Mouse (Mus musculus) Patski (cell line): ENCODE data around the gene Arsg. TPM values are rescaled to one million over a fixed set of nuclear protein-coding genes. Genes with fewer than 3 reads are reported as not detected.

ENCODE experiments used
- ATAC-seq: fragments of 100-300 bp; one replicate; pipeline ENCODE4 v1.8.0; 2021
- CTCF ChIA-PET: fragments of 350-600 bp; sonication (Branson Sonifier 250); formaldehyde crosslinking; loops from one replicate; lab custom pipeline; 2022; ENCODE audit warnings: inconsistent platforms; lab: Charles Lee
- POLR2A ChIA-PET: fragments of 350-600 bp; sonication (Branson Sonifier 250); formaldehyde crosslinking; loops from one replicate; lab custom pipeline; 2022; ENCODE audit warnings: antibody characterized with exemption, inconsistent platforms; lab: Charles Lee
- DNase-seq: peaks from one replicate; pipeline ENCODE4 v3.0.0-alpha.2; 2011; ENCODE audit warnings: low read depth, low spot score
- H3K27me3 ChIP-seq: fragments of 371-371 bp; one replicate; pipeline ENCODE4 v1.5.1; 2021
- CTCF ChIP-seq: fragments of 100-300 bp; IDR thresholded peaks from one replicate; pipeline ENCODE4 v1.5.1; 2021
- in situ Hi-C: fragments of 300-500 bp; cut with MboI; formaldehyde crosslinking; loops from 3 replicates; pipeline ENCODE4 v1.11.1; 2018; ENCODE audit warnings: low pct_unique_long_range_greater_than_20kb, mixed read lengths
- polyA plus RNA-seq: library from polyadenylated mRNA; unstranded; gene quantifications from one replicate; pipeline ENCODE4 v1.2.3, GENCODE M21; 2021

The Arsg gene
- polyA plus RNA-seq, 1 experiment from 2014 or later = 1.1 TPM

DNA sequence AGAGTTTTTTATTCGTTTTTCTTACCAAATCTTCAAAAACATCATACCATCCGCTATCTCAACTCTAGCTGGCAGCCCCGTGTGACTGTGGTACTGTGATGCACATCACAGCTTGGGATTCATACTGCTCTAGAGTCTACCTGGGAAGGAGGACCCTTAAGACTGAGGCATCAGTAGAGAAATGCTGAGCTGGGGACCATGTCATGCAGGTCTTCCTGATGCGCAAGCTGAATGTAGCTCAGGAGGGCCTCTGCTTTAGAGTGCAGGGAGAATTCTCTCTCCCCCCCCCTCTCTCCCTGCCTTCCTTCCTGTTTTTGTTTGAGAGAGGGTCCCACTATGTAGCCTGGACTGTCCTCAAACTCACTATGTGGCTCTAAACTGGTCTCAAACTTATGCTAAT, 32.5 kb upstream of the Arsg start:
- in situ Hi-C loops = loop anchor here (25.0 kb wide), 1 partner anchor 978 kb away; no protein-coding TSS in a partner anchor
- no peak for ATAC-seq
- CTCF ChIA-PET = interaction anchor here (1.3 to 1.6 kb wide), 5 partner anchors 124 to 197 kb away, joined by 3 to 7 read pairs (median 3); no protein-coding TSS in a partner anchor
- no peak for TF ChIP-seq CTCF
- no peaks in the 10 kb centered on the region for H3K27me3 ChIP-seq
- DNase-seq = no peak
- POLR2A ChIA-PET = no interaction called here

DNA sequence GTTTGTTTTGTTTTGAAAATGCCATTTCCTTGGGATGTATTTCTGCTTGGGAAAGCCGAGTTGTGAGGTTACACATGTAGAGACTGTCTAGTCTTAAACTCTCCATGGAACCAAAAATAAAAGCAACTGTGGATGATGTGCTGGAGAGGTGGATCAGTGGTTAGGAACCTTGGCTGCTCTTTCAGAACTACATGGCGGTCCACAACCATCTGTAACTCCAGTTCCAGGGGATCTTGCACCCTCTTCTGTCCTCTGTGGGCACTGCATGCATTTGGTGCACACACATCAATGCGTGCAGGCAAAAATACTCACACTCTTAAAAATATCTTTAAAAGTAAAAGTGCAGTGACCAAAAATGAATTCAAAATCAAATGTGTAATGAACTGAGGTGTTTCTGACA, 32.1 kb upstream of the Arsg start:
- ATAC-seq (no peak), DNase-seq (no peak)
- H3K27me3 ChIP-seq = no peaks in the 10 kb centered on the region
- POLR2A ChIA-PET = no interaction called here
- in situ Hi-C loops = loop anchor here (25.0 kb wide), 1 partner anchor 979 kb away; no protein-coding TSS in a partner anchor
- CTCF ChIA-PET = interaction anchor here (1.3 to 1.6 kb wide), 4 partner anchors 124 to 182 kb away, joined by 3 to 7 read pairs (median 3); no protein-coding TSS in a partner anchor
- peak; percentile 92 for TF ChIP-seq CTCF

DNA sequence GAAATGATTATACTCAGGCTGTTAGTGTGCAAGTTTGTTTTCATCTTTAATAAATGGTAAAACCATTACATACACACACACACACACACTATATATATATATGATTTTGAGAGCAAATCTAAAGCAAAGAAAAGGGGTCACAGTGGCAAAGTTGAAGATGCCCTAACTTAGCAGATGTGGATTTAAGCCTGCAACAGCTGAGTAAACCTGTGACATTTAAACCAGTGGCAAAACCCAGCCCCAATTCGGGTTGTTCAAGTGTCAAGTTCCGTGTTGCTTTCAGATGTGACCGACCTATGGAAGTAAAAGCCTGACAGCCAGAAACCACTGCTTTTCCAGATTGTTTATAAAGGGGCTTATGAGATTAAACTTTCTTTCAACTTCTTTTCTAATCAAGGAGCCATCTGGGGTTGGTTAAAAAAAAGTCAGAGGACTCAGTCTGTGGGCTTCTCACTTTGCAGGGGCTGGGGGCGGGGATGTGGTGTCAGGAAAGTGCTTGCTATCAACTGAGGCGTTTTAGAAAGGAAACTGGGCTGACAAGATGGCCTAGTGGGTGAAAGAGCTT, 30.9 kb upstream of the Arsg start:
- DNase-seq (no peak), ATAC-seq (no peak)
- ChIA-PET CTCF (interaction anchor here (0.8 to 1.5 kb wide), 3 partner anchors 143 to 181 kb away, joined by 3 read pairs; partner anchors contain the start of gene Rgs9), POLR2A (no interaction called here)
- in situ Hi-C loops = loop anchor here (25.0 kb wide), 1 partner anchor 980 kb away; no protein-coding TSS in a partner anchor
- TF ChIP-seq CTCF = no peak
- no peaks in the 10 kb centered on the region for H3K27me3 ChIP-seq

DNA sequence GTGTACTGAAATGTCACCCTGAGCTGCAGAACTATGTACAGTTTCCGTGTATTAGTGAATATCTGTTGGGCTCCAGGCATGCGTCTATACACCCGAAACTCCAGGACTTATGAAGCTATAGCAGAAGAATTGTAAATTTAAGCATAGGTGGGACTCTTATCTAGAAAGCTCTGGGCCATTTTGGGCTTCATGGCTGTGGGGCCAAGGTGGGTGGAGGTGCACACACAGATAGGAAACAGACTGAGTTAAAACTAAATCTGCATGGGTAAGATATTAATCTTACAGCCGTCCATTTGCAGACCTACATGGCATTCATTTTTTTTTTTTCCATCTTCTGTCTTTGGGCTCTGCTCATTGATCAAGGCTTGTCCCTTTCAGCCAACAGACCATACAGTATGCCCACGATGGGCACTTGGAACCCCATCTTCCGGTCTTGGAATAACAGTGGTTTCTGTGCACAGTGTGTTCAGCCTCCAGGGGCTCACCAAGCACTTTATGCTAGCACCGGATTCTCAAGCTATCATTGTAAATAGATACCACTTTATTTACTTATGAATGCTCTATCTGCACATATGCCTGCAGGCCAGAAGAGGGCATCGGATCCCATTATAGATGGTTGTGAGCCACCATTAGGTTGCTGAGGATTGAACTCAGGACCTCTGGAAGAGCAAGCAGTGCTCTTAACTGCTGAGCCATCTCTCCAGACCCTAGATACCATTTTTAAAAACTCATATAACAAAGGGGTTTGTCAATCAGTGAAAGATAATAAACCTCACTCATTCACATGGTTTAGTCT, 29.5 kb upstream of the Arsg start:
- in situ Hi-C loops = loop anchor here (25.0 kb wide), 1 partner anchor 981 kb away; no protein-coding TSS in a partner anchor
- CTCF ChIA-PET = interaction anchor here (1.0 to 1.5 kb wide), 3 partner anchors 142 to 177 kb away, joined by 3 to 6 read pairs (median 4); partner anchors contain the start of gene Rgs9
- H3K27me3 ChIP-seq = peaks cover 3% of the 10 kb centered on the region
- ATAC-seq (no peak), DNase-seq (no peak)
- TF ChIP-seq CTCF = peak; percentile 29
- POLR2A ChIA-PET = no interaction called here

DNA sequence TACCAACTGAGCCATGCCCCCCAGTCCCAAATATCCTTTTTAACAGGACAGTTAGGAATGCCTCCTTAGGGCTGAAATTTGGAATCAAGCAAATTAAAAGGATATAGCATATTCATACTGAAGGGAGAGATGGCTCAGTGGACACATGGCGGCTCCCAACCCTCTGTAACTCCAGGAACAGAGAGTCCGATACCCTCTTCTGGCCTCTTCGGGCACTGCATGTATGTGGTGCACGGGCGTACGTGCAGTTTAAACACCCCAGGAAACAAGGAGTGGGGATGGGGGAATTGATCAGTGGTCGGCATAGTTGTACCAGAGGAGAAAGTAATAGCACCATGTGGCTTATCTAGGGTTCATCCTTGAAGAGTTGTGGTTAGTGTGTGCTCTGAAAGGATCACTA, 28.6 kb upstream of the Arsg start:
- peak; percentile 32 for TF ChIP-seq CTCF
- DNase-seq (no peak), ATAC-seq (no peak)
- H3K27me3 ChIP-seq = peaks cover 3% of the 10 kb centered on the region
- in situ Hi-C loops = loop anchor here (25.0 kb wide), 1 partner anchor 982 kb away; no protein-coding TSS in a partner anchor
- CTCF ChIA-PET = interaction anchor here (2.3 kb wide), 2 partner anchors 140 to 175 kb away, joined by 12 to 21 read pairs; no protein-coding TSS in a partner anchor
- POLR2A ChIA-PET = no interaction called here

DNA sequence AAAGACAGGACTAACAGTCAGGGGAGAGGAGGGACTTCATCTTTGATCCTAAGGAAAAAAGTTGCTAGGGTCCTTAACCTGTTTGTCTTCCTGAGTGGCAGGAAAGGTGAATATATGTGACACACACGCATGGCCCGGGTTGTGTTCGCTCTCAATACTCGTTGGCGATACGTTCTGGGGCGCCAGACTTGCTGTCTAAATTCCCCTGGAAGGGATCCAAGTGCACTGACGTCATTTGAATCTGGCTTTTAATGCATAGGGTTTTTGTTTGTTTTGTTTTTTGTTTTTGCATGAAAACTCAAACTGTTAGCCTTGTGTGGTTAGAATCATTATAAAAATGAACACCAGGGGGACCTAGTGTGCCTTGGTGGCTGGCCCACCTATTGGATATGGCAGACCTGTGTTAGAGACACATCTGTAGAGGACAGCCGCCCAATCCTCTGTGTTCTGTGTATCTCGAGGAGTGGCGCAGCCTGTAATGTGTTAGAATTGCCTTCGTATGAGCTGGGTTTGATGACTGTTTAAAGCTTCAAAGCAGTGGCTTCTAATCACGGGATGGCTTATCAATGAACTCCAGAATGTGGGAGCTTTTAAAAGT, 27.6 kb upstream of the Arsg start:
- ChIA-PET CTCF (interaction anchor here (0.7 to 2.3 kb wide), 8 partner anchors 9 to 201 kb away, joined by 3 to 21 read pairs (median 3); no protein-coding TSS in a partner anchor), POLR2A (no interaction called here)
- TF ChIP-seq CTCF = peak; percentile 74
- in situ Hi-C loops = loop anchor here (5.0 to 25.0 kb wide), 4 partner anchors 142 to 983 kb away; no protein-coding TSS in a partner anchor
- DNase-seq = no peak
- no peak for ATAC-seq
- peaks cover 6% of the 10 kb centered on the region for H3K27me3 ChIP-seq

DNA sequence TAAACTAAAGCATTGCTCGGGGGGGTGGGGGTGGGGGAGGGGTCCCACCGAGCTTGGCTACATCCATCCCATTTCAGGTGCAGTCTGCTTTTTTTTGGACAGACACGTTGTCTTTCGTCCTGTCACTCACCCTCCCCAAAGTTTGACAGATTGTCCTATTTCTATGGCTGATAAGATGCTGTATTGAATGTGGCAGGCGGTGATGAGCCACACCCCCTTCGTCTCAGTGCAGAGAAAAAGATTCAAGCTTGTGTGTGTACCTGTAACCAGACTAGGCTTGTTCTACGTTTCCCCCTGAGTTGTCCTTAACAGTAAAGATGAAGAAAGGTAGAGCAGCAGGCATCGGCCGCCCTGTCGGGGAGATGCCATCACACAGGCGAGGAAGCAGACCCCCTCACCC, 22.0 kb upstream of the Arsg start:
- no peak for ATAC-seq
- in situ Hi-C loops = no loop called here
- ChIA-PET CTCF (interaction anchor here (1.2 kb wide), 1 partner anchor 107 kb away, joined by 3 read pairs; no protein-coding TSS in a partner anchor), POLR2A (interaction anchor here (0.5 kb wide), 1 partner anchor 122 kb away, joined by 3 read pairs; no protein-coding TSS in a partner anchor)
- peaks cover 11% of the 10 kb centered on the region for H3K27me3 ChIP-seq
- no peak for DNase-seq
- no peak for TF ChIP-seq CTCF

DNA sequence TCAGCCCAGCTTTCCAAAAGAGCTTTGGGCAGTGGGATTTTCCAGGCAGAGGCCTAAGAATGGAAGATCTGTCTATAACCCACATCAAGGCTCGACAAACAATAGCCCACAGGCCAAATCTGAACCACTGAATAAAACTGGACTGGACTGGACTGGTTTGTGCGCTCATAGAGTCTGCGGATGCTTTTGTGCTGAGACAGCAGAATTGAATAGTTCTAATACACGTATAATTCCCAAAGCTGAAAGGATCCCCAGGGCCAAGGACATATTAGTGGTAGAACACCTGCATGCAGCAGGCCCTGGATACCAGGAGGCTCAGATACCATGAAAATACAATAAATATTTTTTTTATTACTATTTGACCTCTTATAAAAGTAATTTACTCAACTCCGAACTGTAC, 16.9 kb upstream of the Arsg start:
- TF ChIP-seq CTCF = no peak
- peaks cover 5% of the 10 kb centered on the region for H3K27me3 ChIP-seq
- ATAC-seq (no peak), DNase-seq (no peak)
- in situ Hi-C loops = no loop called here
- ChIA-PET POLR2A (interaction anchor here (0.6 kb wide), 1 partner anchor 17 kb away, joined by 3 read pairs; no protein-coding TSS in a partner anchor), CTCF (no interaction called here)

DNA sequence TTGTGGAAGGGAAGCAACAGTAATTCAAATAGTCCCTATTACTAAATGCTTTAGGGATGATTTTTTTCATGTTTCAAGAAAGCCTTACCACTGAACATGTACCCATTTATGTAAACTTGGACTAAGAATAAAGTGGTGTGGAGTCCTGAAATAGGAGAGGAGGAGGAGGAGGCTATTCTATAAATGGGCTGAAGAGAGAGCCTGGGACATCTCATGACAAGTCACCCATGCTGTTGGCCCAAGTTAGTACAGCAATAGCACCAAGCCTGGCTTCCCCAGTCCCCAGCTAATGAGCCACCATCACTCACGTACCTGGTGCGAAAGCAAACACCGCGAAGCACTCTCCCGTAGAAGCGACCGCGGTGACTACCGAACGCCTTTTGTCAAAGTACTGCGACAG, 15.0 kb upstream of the Arsg start:
- in situ Hi-C loops = no loop called here
- ATAC-seq = no peak
- ChIA-PET POLR2A (no interaction called here), CTCF (no interaction called here)
- TF ChIP-seq CTCF = no peak
- no peak for DNase-seq
- H3K27me3 ChIP-seq = no peaks in the 10 kb centered on the region

DNA sequence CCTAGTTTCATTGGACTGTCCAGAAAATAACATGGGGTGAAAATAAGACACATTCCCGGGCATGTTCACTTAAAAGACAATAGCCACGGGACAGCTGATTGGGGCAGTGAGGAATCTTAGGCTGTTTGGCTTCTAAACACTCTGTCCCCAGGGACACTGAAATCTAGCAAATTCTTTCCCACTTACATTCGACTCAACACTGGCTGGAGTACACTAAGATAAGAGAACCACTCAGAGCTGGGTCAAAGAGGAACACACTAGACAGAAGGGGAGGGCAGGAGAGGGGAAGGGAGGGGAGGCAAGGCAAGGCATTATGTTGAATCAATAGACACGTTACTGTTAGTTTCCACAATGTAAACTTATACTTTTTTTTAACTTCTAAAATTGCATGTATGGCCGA, 12.6 kb upstream of the Arsg start:
- CTCF ChIA-PET = no interaction called here
- in situ Hi-C loops = no loop called here
- no peak for ATAC-seq
- no peaks in the 10 kb centered on the region for H3K27me3 ChIP-seq
- DNase-seq = no peak
- POLR2A ChIA-PET = no interaction called here
- no peak for TF ChIP-seq CTCF
